10 mouse cellular contexts compared by ENCODE assay signal in the genomic region with DNA sequence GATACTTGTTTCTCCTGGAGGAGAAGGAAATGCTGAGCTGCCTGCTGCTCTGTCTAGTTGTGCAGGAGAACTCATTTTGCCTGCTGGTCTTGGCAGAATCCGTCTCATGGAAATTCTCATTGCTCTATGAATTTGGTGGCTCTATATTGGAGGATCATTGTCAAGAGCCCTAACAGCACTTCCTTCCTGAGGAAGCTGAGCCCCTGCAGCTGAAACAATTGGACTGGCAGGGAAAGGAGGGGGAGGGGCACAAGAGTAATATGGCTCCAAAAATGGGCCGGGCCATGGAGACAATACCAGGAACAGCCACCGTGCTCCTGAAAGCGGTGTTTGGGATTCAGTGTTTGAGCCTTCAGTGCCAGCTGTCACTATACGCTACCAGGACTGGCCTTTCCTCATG. TPM values are rescaled to one million over a fixed set of nuclear protein-coding genes. Genes with fewer than 3 reads are reported as not detected.
DNase-seq lines count a peak whose midpoint lies in the region; ATAC-seq and TF ChIP-seq lines count a peak whose summit lies in the region.
"Had no signal": no experiment of that assay in that cellular context is flagged by ENCODE, and none has a peak within 500 bp of the region (broad histone marks: within the 10 kb centered on the region; RNA-seq: fewer than 3 reads in every experiment).

No protein-coding gene starts in this region.

- no peaks in the 10 kb centered on the region for H3K4me1 ChIP-seq in kidney, embryonic 14.5 days (ENCODE audit: control insufficient read depth, insufficient read depth, low read length)
- H3K4me1 ChIP-seq in lung, postnatal 0 days (ENCODE audit: insufficient read depth, low read depth, low read length), result no peaks in the 10 kb centered on the region
- no peaks in the 10 kb centered on the region for H3K4me1 ChIP-seq in midbrain, embryonic 13.5 days (replicated peaks)

- intact Hi-C loops in gastrocnemius, adult 2 months (cut with DNase I), result loop anchor here (2.0 kb wide), 1 partner anchor 21 kb away; no protein-coding TSS in a partner anchor

- H3K36me3 ChIP-seq in kidney, embryonic 14.5 days (ENCODE audit: control insufficient read depth, insufficient read depth, low read length), result no peaks in the 10 kb centered on the region
- H3K36me3 ChIP-seq in lung, postnatal 0 days (ENCODE audit: insufficient read depth, low read length), result 0 out of 2 replicates have a peak, but pooled peaks cover 5% of the 10 kb centered on the region
- H3K36me3 ChIP-seq in midbrain, embryonic 13.5 days, result no peaks in the 10 kb centered on the region

- peak; percentile 48 for DNase-seq in gastrocnemius, adult 2 months
- DNase-seq in gastrocnemius, postnatal 10 days, result no peak
- DNase-seq in heart, adult 11 months, result peak; percentile 99
- peak; percentile 77 for DNase-seq in lung, postnatal 0 days (ENCODE audit: low spot score)
- no peak for DNase-seq in cerebellum, postnatal 36 days
- no peak for DNase-seq in right cerebral cortex, postnatal 10 days (ENCODE audit: low spot score in 2 of 2)
- DNase-seq: cerebellum, adult 11-12 months had no signal

- H3K9me3 ChIP-seq in kidney, embryonic 14.5 days (ENCODE audit: control insufficient read depth, low read length), result no peaks in the 10 kb centered on the region
- no peaks in the 10 kb centered on the region for H3K9me3 ChIP-seq in lung, postnatal 0 days (ENCODE audit: low read length)
- no peaks in the 10 kb centered on the region for H3K9me3 ChIP-seq in midbrain, embryonic 13.5 days

- H3K9ac ChIP-seq in kidney, embryonic 14.5 days (ENCODE audit: low read depth, low read length), result no peak overlapping the region
- H3K9ac ChIP-seq in lung, postnatal 0 days (replicated peaks; ENCODE audit: low read depth), result no peak overlapping the region
- H3K9ac ChIP-seq in midbrain, embryonic 13.5 days (replicated peaks), result no peak overlapping the region

- ATAC-seq in kidney, embryonic 14.5 days (ENCODE audit: low FRiP score, low TSS enrichment), result no peak
- peak; percentile 89 for ATAC-seq in lung, postnatal 0 days
- no peak for ATAC-seq in midbrain, embryonic 13.5 days

- 67% methylated on average over 5 of the region's 5 CpGs for WGBS in kidney, embryonic 14.5 days
- 56% methylated on average over 5 of the region's 5 CpGs for WGBS in lung, postnatal 0 days
- WGBS in midbrain, embryonic 13.5 days, result 75% methylated on average over 5 of the region's 5 CpGs

- TF ChIP-seq EP300 in lung, postnatal 0 days (IDR thresholded peaks at IDR 0.05), result peak; percentile 93

- H3K4me3 ChIP-seq in gastrocnemius, adult 2 months, result peak overlapping the region; percentile 7; the same call in 1 of the 2 replicates
- no peak overlapping the region for H3K4me3 ChIP-seq in kidney, embryonic 14.5 days (ENCODE audit: low read length)
- no peak overlapping the region for H3K4me3 ChIP-seq in lung, postnatal 0 days (ENCODE audit: low read depth, low read length)
- H3K4me3 ChIP-seq in midbrain, embryonic 13.5 days (replicated peaks), result no peak overlapping the region

- H3K27me3 ChIP-seq in kidney, embryonic 14.5 days (ENCODE audit: control insufficient read depth, insufficient read depth, low read length), result no peaks in the 10 kb centered on the region
- no peaks in the 10 kb centered on the region for H3K27me3 ChIP-seq in lung, postnatal 0 days (replicated peaks; ENCODE audit: insufficient read depth, low read length)
- H3K27me3 ChIP-seq in midbrain, embryonic 13.5 days, result no peaks in the 10 kb centered on the region

- TF ChIP-seq CTCF in gastrocnemius, adult 2 months (IDR thresholded peaks at IDR 0.05), result peak; percentile 27
- TF ChIP-seq CTCF in lung, postnatal 0 days (IDR thresholded peaks at IDR 0.05), result peak; percentile 42

- H3K4me2 ChIP-seq in kidney, embryonic 14.5 days (replicated peaks; ENCODE audit: low read depth, low read length), result no peak overlapping the region
- H3K4me2 ChIP-seq in lung, postnatal 0 days (replicated peaks; ENCODE audit: low read depth, low read length), result no peak overlapping the region
- no peak overlapping the region for H3K4me2 ChIP-seq in midbrain, embryonic 13.5 days (replicated peaks)

- peak overlapping the region; percentile 83 for H3K27ac ChIP-seq in gastrocnemius, adult 2 months
- peak overlapping the region; percentile 73 for H3K27ac ChIP-seq in kidney, embryonic 14.5 days (ENCODE audit: low read depth, low read length)
- H3K27ac ChIP-seq in lung, postnatal 0 days (ENCODE audit: low read length), result peak overlapping the region; percentile 75
- H3K27ac ChIP-seq in midbrain, embryonic 13.5 days, result no peak overlapping the region

RNA-seq across cellular contexts. Expression of a gene that starts 22.6 kb away (rescaled TPM):
- total RNA-seq in gastrocnemius, adult 2 months (2021), result 1 to 10 TPM; 4.1 to 5.1 TPM
- total RNA-seq in gastrocnemius, postnatal 10 days (2021), result 10 to 100 TPM in 1 of 2 experiments, 1 to 10 TPM in 1; 9.4 to 10.7 TPM
- 5.4 and 8.2 TPM in 2 replicates for polyA plus RNA-seq in kidney, embryonic 14.5 days (2014; fragmentation: Nextera tagmentation; extraction: Ambion mirVana)
- 11.2 and 12.1 TPM in 2 replicates for polyA plus RNA-seq in lung, postnatal 0 days (2015; fragmentation: Nextera tagmentation; extraction: Ambion mirVana)
- polyA plus RNA-seq in midbrain, embryonic 13.5 days (2015; fragmentation: Nextera tagmentation; extraction: Ambion mirVana), result 1.1 and 1.6 TPM in 2 replicates
- total RNA-seq: CH12.LX had no signal

RNA-seq across cellular contexts. Expression of a gene that starts 59.2 kb away (rescaled TPM):
- 1 to 10 TPM; 4.3 to 6.4 TPM for total RNA-seq in gastrocnemius, adult 2 months (2021)
- total RNA-seq in gastrocnemius, postnatal 10 days (2021), result 1 to 10 TPM; 2.4 to 3.1 TPM
- polyA plus RNA-seq in kidney, embryonic 14.5 days (2014; fragmentation: Nextera tagmentation; extraction: Ambion mirVana), result 0.55 and 1.1 TPM in 2 replicates
- 15.7 and 17.9 TPM in 2 replicates for polyA plus RNA-seq in lung, postnatal 0 days (2015; fragmentation: Nextera tagmentation; extraction: Ambion mirVana)
- polyA plus RNA-seq in midbrain, embryonic 13.5 days (2015; fragmentation: Nextera tagmentation; extraction: Ambion mirVana), result 0.44 and 0.46 TPM in 2 replicates

Comparison
In these comparisons a context has a peak if more than half of its experiments do, and no peak if none do; other contexts are left out.
1. DNase-seq: peak in gastrocnemius, adult 2 months (single experiment), heart, adult 11 months (single experiment) and lung, postnatal 0 days (single experiment); none in gastrocnemius, postnatal 10 days (single experiment), cerebellum, postnatal 36 days (0 of 2) and right cerebral cortex, postnatal 10 days (0 of 2).